Mouse (Mus musculus) cortical plate, adult 2 months (tissue): ENCODE measurements around the gene Gm10282.

Experiments
- CTCF ChIP-seq: fragments of 200-500 bp; IDR thresholded peaks from 2 replicates; pipeline ENCODE4 v1.5.1; 2011; ENCODE audit warnings: mild to moderate bottlenecking, control low read depth, low read length; ENCODE audit not compliant: insufficient read depth; ENCODE audit errors: extremely low read depth
- POLR2A ChIP-seq: fragments of 200-500 bp; IDR thresholded peaks from 2 replicates; pipeline ENCODE4 v1.6.1; 2011; ENCODE audit warnings: mild to moderate bottlenecking, low read length, control low read depth; ENCODE audit not compliant: insufficient read depth; ENCODE audit errors: extremely low read depth

GRCm38 (mm10) chr8:72353700-72354045 lies 48.6 kb upstream of the Gm10282 start:
- TF ChIP-seq CTCF (no peak), POLR2A (no peak)
